Comparison of ENCODE assay signal across 23 mouse cellular contexts in the genomic region with DNA sequence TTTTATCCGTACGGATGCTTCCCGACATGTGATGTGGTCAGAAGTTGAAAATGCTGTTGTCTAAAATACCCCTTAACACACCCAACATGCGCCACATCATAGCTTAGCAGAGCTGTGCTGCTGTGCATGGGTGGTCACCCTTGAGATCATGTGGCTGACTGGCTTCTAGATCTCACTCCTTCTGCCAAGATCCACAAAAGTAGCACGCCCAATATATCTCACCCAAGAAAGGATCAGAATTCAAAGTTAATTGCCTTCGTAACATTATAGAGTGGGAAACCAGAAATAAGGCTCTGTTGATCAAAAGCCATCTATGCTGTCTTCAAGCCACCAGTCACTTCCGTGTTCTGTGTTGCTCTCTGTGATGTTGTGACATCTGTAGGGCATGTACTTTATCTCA. TPM values are rescaled to one million over a fixed set of nuclear protein-coding genes. Genes with fewer than 3 reads are reported as not detected.
DNase-seq lines count a peak whose midpoint lies in the region; ATAC-seq and TF ChIP-seq lines count a peak whose summit lies in the region.
"Had no signal": no experiment of that assay in that cellular context is flagged by ENCODE, and none has a peak within 500 bp of the region (broad histone marks: within the 10 kb centered on the region; RNA-seq: fewer than 3 reads in every experiment).

No protein-coding gene starts in this region.

- peaks cover 17% of the 10 kb centered on the region; the same call in 1 of the 2 replicates for H3K4me1 ChIP-seq in kidney, postnatal 0 days (replicated peaks; ENCODE audit: insufficient read depth, low read length)
- H3K4me1 ChIP-seq in midbrain, embryonic 11.5 days (ENCODE audit: control insufficient read depth, insufficient read depth, low read length): peaks cover 24% of the 10 kb centered on the region
- H3K4me1 ChIP-seq in midbrain, embryonic 10.5 days: peaks cover 49% of the 10 kb centered on the region

- H3K4me2 ChIP-seq in kidney, postnatal 0 days (ENCODE audit: low read length): no peak overlapping the region
- no peak overlapping the region for H3K4me2 ChIP-seq in midbrain, embryonic 11.5 days
- H3K4me2 ChIP-seq: embryonic facial prominence, embryonic 12.5 days; forebrain, embryonic 13.5 days; forebrain, embryonic 15.5 days had no signal

- H3K27me3 ChIP-seq in kidney, postnatal 0 days (ENCODE audit: insufficient read depth, low read length): no peaks in the 10 kb centered on the region
- no peaks in the 10 kb centered on the region; the same call in 1 of the 2 replicates for H3K27me3 ChIP-seq in midbrain, embryonic 11.5 days (ENCODE audit: control insufficient read depth, insufficient read depth, low read length)
- H3K27me3 ChIP-seq in midbrain, embryonic 10.5 days (ENCODE audit: low read depth, poor library complexity, severe bottlenecking): peaks cover 7% of the 10 kb centered on the region; the same call in 1 of the 2 replicates
- H3K27me3 ChIP-seq: embryonic facial prominence, embryonic 12.5 days; forebrain, embryonic 13.5 days; forebrain, embryonic 15.5 days had no signal

- TF ChIP-seq CTCF in gastrocnemius, adult 2 months (IDR thresholded peaks at IDR 0.05): no peak
- TF ChIP-seq CTCF in kidney, postnatal 0 days (IDR thresholded peaks at IDR 0.05; ENCODE audit: low read depth): no peak

- H3K27ac ChIP-seq in gastrocnemius, adult 2 months: no peak overlapping the region
- no peak overlapping the region for H3K27ac ChIP-seq in kidney, postnatal 0 days
- no peak overlapping the region for H3K27ac ChIP-seq in midbrain, embryonic 11.5 days (ENCODE audit: low read depth, low read length)
- no peak overlapping the region for H3K27ac ChIP-seq in midbrain, embryonic 10.5 days (replicated peaks)
- H3K27ac ChIP-seq: embryonic facial prominence, embryonic 12.5 days; forebrain, embryonic 13.5 days; forebrain, embryonic 15.5 days had no signal

- no peaks in the 10 kb centered on the region for H3K9me3 ChIP-seq in kidney, postnatal 0 days (replicated peaks; ENCODE audit: low read length)
- no peaks in the 10 kb centered on the region for H3K9me3 ChIP-seq in midbrain, embryonic 11.5 days (ENCODE audit: control insufficient read depth, low read length)
- no peaks in the 10 kb centered on the region for H3K9me3 ChIP-seq in midbrain, embryonic 10.5 days (replicated peaks)
- H3K9me3 ChIP-seq: embryonic facial prominence, embryonic 12.5 days; forebrain, embryonic 13.5 days; forebrain, embryonic 15.5 days had no signal

- H3K9ac ChIP-seq in kidney, postnatal 0 days (ENCODE audit: low read depth, low read length): no peak overlapping the region
- no peak overlapping the region for H3K9ac ChIP-seq in midbrain, embryonic 11.5 days (ENCODE audit: low read length)
- H3K9ac ChIP-seq: embryonic facial prominence, embryonic 12.5 days; forebrain, embryonic 13.5 days; forebrain, embryonic 15.5 days; forebrain, postnatal 0 days had no signal

- no peaks in the 10 kb centered on the region for H3K36me3 ChIP-seq in kidney, postnatal 0 days (ENCODE audit: insufficient read depth, low read length)
- H3K36me3 ChIP-seq in midbrain, embryonic 11.5 days (ENCODE audit: control insufficient read depth, insufficient read depth, low read length): no peaks in the 10 kb centered on the region
- no peaks in the 10 kb centered on the region for H3K36me3 ChIP-seq in midbrain, embryonic 10.5 days
- H3K36me3 ChIP-seq: embryonic facial prominence, embryonic 12.5 days; forebrain, embryonic 15.5 days had no signal

- no peak for ATAC-seq in kidney, postnatal 0 days (replicated peaks; ENCODE audit: low FRiP score, low read depth)
- ATAC-seq in midbrain, embryonic 11.5 days (ENCODE audit: low FRiP score): no peak
- ATAC-seq: forebrain, embryonic 13.5 days; forebrain, embryonic 15.5 days; forebrain, postnatal 0 days had no signal

- no peak for DNase-seq in gastrocnemius, adult 2 months
- DNase-seq in gastrocnemius, adult 8-10 months (ENCODE audit: low spot score in 2 of 2): no peak
- peak; percentile 58 for DNase-seq in kidney, postnatal 0 days (ENCODE audit: low spot score)
- DNase-seq in kidney, adult 9 months: no peak
- peak; percentile 79 for DNase-seq in midbrain, embryonic 11.5 days (ENCODE audit: low spot score, missing footprints)
- no peak for DNase-seq in midbrain, embryonic 10.5 days (ENCODE audit: low spot score)
- no peak for DNase-seq in heart, adult 9 months (ENCODE audit: low spot score in 2 of 2)
- DNase-seq: adrenal gland, adult 2 months; adrenal gland, postnatal 10 days; adrenal gland, postnatal 25 days; cerebellum, adult 11 months; cerebellum, adult 18-20 months; cerebellum, adult 8-10 months; cerebellum, adult 9-11 months; cerebellum, postnatal 14 days; cerebellum, postnatal 36 days; embryo, embryonic 11 days; forebrain, postnatal 0 days had no signal

- 51% methylated on average over 7 of the region's 7 CpGs for WGBS in kidney, postnatal 0 days
- 91% methylated on average over 7 of the region's 7 CpGs for WGBS in midbrain, embryonic 11.5 days
- WGBS in midbrain, embryonic 10.5 days: 90% methylated on average over 7 of the region's 7 CpGs

- intact Hi-C loops in gastrocnemius, adult 2 months (cut with DNase I): no loop called here

- peak overlapping the region; percentile 85 for H3K4me3 ChIP-seq in gastrocnemius, adult 2 months
- no peak overlapping the region for H3K4me3 ChIP-seq in kidney, postnatal 0 days (replicated peaks; ENCODE audit: low read depth, low read length)
- no peak overlapping the region for H3K4me3 ChIP-seq in midbrain, embryonic 11.5 days (ENCODE audit: low read depth, low read length)
- H3K4me3 ChIP-seq in midbrain, embryonic 10.5 days: no peak overlapping the region
- H3K4me3 ChIP-seq: embryonic facial prominence, embryonic 12.5 days; forebrain, embryonic 13.5 days; forebrain, embryonic 15.5 days had no signal

RNA-seq across cellular contexts. Expression of gene Adamts12, which starts 3.3 kb away (rescaled TPM):
- total RNA-seq in gastrocnemius, adult 2 months (2021): 1 to 10 TPM; 2.7 to 2.8 TPM
- 1 to 10 TPM in 3 of 4 experiments, under 1 TPM in 1; 0.61 to 1.4 (median 1.1) TPM for total RNA-seq in gastrocnemius, adult 8-10 months (2022)
- polyA plus RNA-seq in kidney, postnatal 0 days (2015; fragmentation: Nextera tagmentation; extraction: Ambion mirVana): 1.6 and 2.1 TPM in 2 replicates
- 2.3 and 2.9 TPM in 2 replicates for polyA plus RNA-seq in midbrain, embryonic 11.5 days (2014; fragmentation: Nextera tagmentation; extraction: Ambion mirVana)
- polyA plus RNA-seq in midbrain, embryonic 10.5 days (2016; fragmentation: Nextera tagmentation; extraction: Ambion mirVana): 1.7 and 2.0 TPM in 2 replicates
- total RNA-seq: MEL had no signal

RNA-seq across cellular contexts. Expression of gene Rxfp3, which starts 30.1 kb away (rescaled TPM):
- total RNA-seq in gastrocnemius, adult 2 months (2021): not detected
- total RNA-seq in gastrocnemius, adult 8-10 months (2022): not detected
- polyA plus RNA-seq in kidney, postnatal 0 days (2015; fragmentation: Nextera tagmentation; extraction: Ambion mirVana): 0.13 and 0.15 TPM in 2 replicates
- polyA plus RNA-seq in midbrain, embryonic 11.5 days (2014; fragmentation: Nextera tagmentation; extraction: Ambion mirVana): 1.0 and 1.4 TPM in 2 replicates
- polyA plus RNA-seq in midbrain, embryonic 10.5 days (2016; fragmentation: Nextera tagmentation; extraction: Ambion mirVana): 0.33 and 0.82 TPM in 2 replicates
- total RNA-seq: adrenal gland, adult 2 months; adrenal gland, postnatal 10 days; adrenal gland, postnatal 25 days; common myeloid progenitor, adult 5-6 weeks; MEL had no signal
- polyA plus RNA-seq: adrenal gland, adult 2 months had no signal

Comparison
In these comparisons a context has a peak if more than half of its experiments do, and no peak if none do; other contexts are left out.
1. DNase-seq: peak in kidney, postnatal 0 days (single experiment) and midbrain, embryonic 11.5 days (single experiment); none in gastrocnemius, adult 2 months (single experiment), gastrocnemius, adult 8-10 months (0 of 2), kidney, adult 9 months (single experiment), midbrain, embryonic 10.5 days (single experiment) and heart, adult 9 months (0 of 2).